Mouse (Mus musculus) gastrocnemius, postnatal 36 days (tissue): ENCODE data around the gene Creb3l1. TPM values are rescaled to one million over a fixed set of nuclear protein-coding genes. Genes with fewer than 3 reads are reported as not detected.

Experiments used
- DNase-seq, 2 experiments: peaks; one replicate each; pipeline ENCODE4 v3.0.0; 2022
- intact Hi-C: fragments of 180-260 bp; cut with DNase I; formaldehyde crosslinking; loops from one replicate; pipeline ENCODE4 v1.15.1; 2025
- total RNA-seq, 2 experiments: library from RNA; stranded (reverse); gene quantifications; 2 replicates each; pipeline ENCODE4 v1.2.3; 2021

Creb3l1 gene
- total RNA-seq, 2 experiments from 2014 or later: 3.9 to 5.7 TPM

GRCm38 (mm10) chr2:92047601-92048000, 23.3 kb upstream of the Creb3l1 start:
- intact Hi-C loops: no loop called here
- no peak for DNase-seq

- no peak for DNase-seq
- intact Hi-C loops: no loop called here
Measured at GRCm38 (mm10) chr2:92043285-92043684, 19.0 kb upstream of the Creb3l1 start.

- intact Hi-C loops: no loop called here
- no peak for DNase-seq
Measured at GRCm38 (mm10) chr2:92041538-92041937, 17.2 kb upstream of the Creb3l1 start.

GRCm38 (mm10) chr2:92034273-92034672, 10.0 kb upstream of the Creb3l1 start:
- intact Hi-C loops: no loop called here
- DNase-seq: no peak

GRCm38 (mm10) chr2:92030554-92030953, 6.3 kb upstream of the Creb3l1 start:
- intact Hi-C loops: no loop called here
- DNase-seq: no peak

- intact Hi-C loops: no loop called here
- DNase-seq: no peak
Measured at GRCm38 (mm10) chr2:92029387-92030133, 5.3 kb upstream of the Creb3l1 start.

- DNase-seq: no peak
- intact Hi-C loops: no loop called here
Measured at GRCm38 (mm10) chr2:92027811-92028590, 3.7 kb upstream of the Creb3l1 start.

- no peak for DNase-seq
- intact Hi-C loops: no loop called here
Measured at GRCm38 (mm10) chr2:92025966-92026365, 1.7 kb upstream of the Creb3l1 start.

GRCm38 (mm10) chr2:92025202-92025601, 900 bp upstream of the Creb3l1 start:
- intact Hi-C loops: no loop called here
- no peak for DNase-seq

- DNase-seq: peak; percentile 45 to 51
- intact Hi-C loops: no loop called here
Measured at GRCm38 (mm10) chr2:92023362-92024273, 684 bp downstream of the Creb3l1 start.

- intact Hi-C loops: no loop called here
- no peak for DNase-seq
Measured at GRCm38 (mm10) chr2:92020676-92021265, 3.5 kb downstream of the Creb3l1 start.

GRCm38 (mm10) chr2:92017440-92017839, 6.9 kb downstream of the Creb3l1 start:
- intact Hi-C loops: no loop called here
- DNase-seq: no peak

GRCm38 (mm10) chr2:92016981-92017380, 7.3 kb downstream of the Creb3l1 start:
- peak; percentile 43 to 69 for DNase-seq
- intact Hi-C loops: no loop called here

- no peak for DNase-seq
- intact Hi-C loops: no loop called here
Measured at GRCm38 (mm10) chr2:92014891-92015290, 9.4 kb downstream of the Creb3l1 start.

- intact Hi-C loops: no loop called here
- DNase-seq: no peak
Measured at GRCm38 (mm10) chr2:92014248-92014647, 10.1 kb downstream of the Creb3l1 start.

- DNase-seq: peak; percentile 77
- intact Hi-C loops: no loop called here
Measured at GRCm38 (mm10) chr2:92012768-92013445, 11.4 kb downstream of the Creb3l1 start.

GRCm38 (mm10) chr2:92011424-92012353, 12.6 kb downstream of the Creb3l1 start:
- intact Hi-C loops: no loop called here

GRCm38 (mm10) chr2:92008623-92009404, 15.5 kb downstream of the Creb3l1 start:
- intact Hi-C loops: no loop called here
- DNase-seq: no peak

More at GRCm38 (mm10) chr2:92011424-92012353, 12.6 kb downstream of the Creb3l1 start:
- peak; percentile 61 to 67 for DNase-seq
